Mouse (Mus musculus): ENCODE results near the gene Bak1. TPM values are rescaled to one million over a fixed set of nuclear protein-coding genes. Genes with fewer than 3 reads are reported as not detected.

Bak1 gene
- polyA plus RNA-seq, 2 experiments, result 11.1 to 48.6 TPM

- WGBS, result 91% methylated on average over 3 of the region's 3 CpGs
- no peak overlapping the region for H3K27ac ChIP-seq (replicated peaks; ENCODE audit: low read depth, low read length)
- H3K4me1 ChIP-seq (ENCODE audit: control insufficient read depth, insufficient read depth, low read length), result peaks cover 30% of the 10 kb centered on the region
These were observed 32.9 kb upstream of the Bak1 start for GRCm38 (mm10) chr17:27061727-27062126.

GRCm38 (mm10) chr17:27060698-27061097 is 31.9 kb upstream of the Bak1 start:
- Histone ChIP-seq H3K9ac (ENCODE audit: low read depth, low read length, severe bottlenecking) (no peak overlapping the region), H3K4me3 (replicated peaks; ENCODE audit: low read length) (no peak overlapping the region), H3K27ac (replicated peaks; ENCODE audit: low read depth, low read length) (no peak overlapping the region), H3K9me3 (ENCODE audit: control insufficient read depth, low read length) (no peaks in the 10 kb centered on the region), H3K36me3 (ENCODE audit: control insufficient read depth, insufficient read depth, low read length) (no peaks in the 10 kb centered on the region), H3K4me1 (ENCODE audit: control insufficient read depth, insufficient read depth, low read length) (peaks cover 37% of the 10 kb centered on the region), H3K27me3 (ENCODE audit: control insufficient read depth, insufficient read depth, low read length) (no peaks in the 10 kb centered on the region), H3K4me2 (replicated peaks; ENCODE audit: low read depth, low read length, severe bottlenecking) (no peak overlapping the region)
- WGBS, result 52% methylated on average over 8 of the region's 8 CpGs
- DNase-seq (ENCODE audit: low spot score), result no peak
- TF ChIP-seq POLR2A (IDR thresholded peaks at IDR 0.05; ENCODE audit: borderline replicate concordance, extremely low read depth, insufficient read depth, insufficient read length), result no peak
- ATAC-seq (ENCODE audit: low FRiP score, low read depth), result no peak

More at GRCm38 (mm10) chr17:27061727-27062126, 32.9 kb upstream of the Bak1 start:
- no peak for ATAC-seq (ENCODE audit: low FRiP score, low read depth)
- Histone ChIP-seq H3K36me3 (ENCODE audit: control insufficient read depth, insufficient read depth, low read length) (no peaks in the 10 kb centered on the region), H3K9me3 (ENCODE audit: control insufficient read depth, low read length) (no peaks in the 10 kb centered on the region), H3K27me3 (ENCODE audit: control insufficient read depth, insufficient read depth, low read length) (no peaks in the 10 kb centered on the region), H3K4me2 (replicated peaks; ENCODE audit: low read depth, low read length, severe bottlenecking) (no peak overlapping the region), H3K9ac (ENCODE audit: low read depth, low read length, severe bottlenecking) (no peak overlapping the region), H3K4me3 (replicated peaks; ENCODE audit: low read length) (no peak overlapping the region)
- DNase-seq (ENCODE audit: low spot score), result no peak
- no peak for TF ChIP-seq POLR2A (IDR thresholded peaks at IDR 0.05; ENCODE audit: borderline replicate concordance, extremely low read depth, insufficient read depth, insufficient read length)

GRCm38 (mm10) chr17:27057517-27058055 is 28.8 kb upstream of the Bak1 start:
- Histone ChIP-seq H3K4me3 (replicated peaks; ENCODE audit: low read length) (peak overlapping the region; percentile 61), H3K36me3 (ENCODE audit: control insufficient read depth, insufficient read depth, low read length) (no peaks in the 10 kb centered on the region), H3K27me3 (ENCODE audit: control insufficient read depth, insufficient read depth, low read length) (no peaks in the 10 kb centered on the region), H3K9me3 (ENCODE audit: control insufficient read depth, low read length) (no peaks in the 10 kb centered on the region), H3K4me2 (replicated peaks; ENCODE audit: low read depth, low read length, severe bottlenecking) (peak overlapping the region; percentile 68), H3K27ac (replicated peaks; ENCODE audit: low read depth, low read length) (peak overlapping the region; percentile 77; the same call in 1 of the 2 replicates), H3K9ac (ENCODE audit: low read depth, low read length, severe bottlenecking) (peak overlapping the region; percentile 68), H3K4me1 (ENCODE audit: control insufficient read depth, insufficient read depth, low read length) (peaks cover 32% of the 10 kb centered on the region)
- TF ChIP-seq POLR2A (IDR thresholded peaks at IDR 0.05; ENCODE audit: borderline replicate concordance, extremely low read depth, insufficient read depth, insufficient read length), result no peak
- ATAC-seq (ENCODE audit: low FRiP score, low read depth), result no peak
- WGBS, result 3% methylated on average over 24 of the region's 24 CpGs
- DNase-seq (ENCODE audit: low spot score), result no peak

- TF ChIP-seq POLR2A (IDR thresholded peaks at IDR 0.05; ENCODE audit: borderline replicate concordance, extremely low read depth, insufficient read depth, insufficient read length), result no peak
- peak within 1 kb of the TSS; percentile 61 for H3K4me3 ChIP-seq (replicated peaks; ENCODE audit: low read length)
- under 1% methylated on average over 42 of the region's 66 CpGs for WGBS
- peak within 1 kb of the TSS; percentile 77 for H3K27ac ChIP-seq (replicated peaks; ENCODE audit: low read depth, low read length)
- no peaks in the 10 kb centered on the region for H3K27me3 ChIP-seq (ENCODE audit: control insufficient read depth, insufficient read depth, low read length)
- peak within 1 kb of the TSS; percentile 68 for H3K9ac ChIP-seq (ENCODE audit: low read depth, low read length, severe bottlenecking)
- no peaks in the 10 kb centered on the region for H3K9me3 ChIP-seq (ENCODE audit: control insufficient read depth, low read length)
- no peaks in the 10 kb centered on the region for H3K36me3 ChIP-seq (ENCODE audit: control insufficient read depth, insufficient read depth, low read length)
- ATAC-seq (ENCODE audit: low FRiP score, low read depth) (peak; percentile 70), DNase-seq (ENCODE audit: low spot score) (peak; percentile 74)
- peaks cover 32% of the 10 kb centered on the region for H3K4me1 ChIP-seq (ENCODE audit: control insufficient read depth, insufficient read depth, low read length)
- peak within 1 kb of the TSS; percentile 68 for H3K4me2 ChIP-seq (replicated peaks; ENCODE audit: low read depth, low read length, severe bottlenecking)
These were observed 28.2 kb upstream of the Bak1 start, which contains the start of gene Itpr3 for GRCm38 (mm10) chr17:27056812-27057516. Gene Itpr3, plus strand, starts transcription at chr17:27057304.

GRCm38 (mm10) chr17:27056170-27056569 is 27.4 kb upstream of the Bak1 start:
- H3K9ac ChIP-seq (ENCODE audit: low read depth, low read length, severe bottlenecking), result peak overlapping the region; percentile 68; the same call in 1 of the 2 replicates
- H3K36me3 ChIP-seq (ENCODE audit: control insufficient read depth, insufficient read depth, low read length), result no peaks in the 10 kb centered on the region
- H3K9me3 ChIP-seq (ENCODE audit: control insufficient read depth, low read length), result no peaks in the 10 kb centered on the region
- peak; percentile 50; the same call in 1 of the 2 replicates for ATAC-seq (ENCODE audit: low FRiP score, low read depth)
- WGBS, result 0% methylated on average over 13 of the region's 13 CpGs
- no peak for TF ChIP-seq POLR2A (IDR thresholded peaks at IDR 0.05; ENCODE audit: borderline replicate concordance, extremely low read depth, insufficient read depth, insufficient read length)
- peak overlapping the region; percentile 77 for H3K27ac ChIP-seq (replicated peaks; ENCODE audit: low read depth, low read length)
- no peaks in the 10 kb centered on the region for H3K27me3 ChIP-seq (ENCODE audit: control insufficient read depth, insufficient read depth, low read length)
- H3K4me3 ChIP-seq (replicated peaks; ENCODE audit: low read length), result peak overlapping the region; percentile 61
- H3K4me1 ChIP-seq (ENCODE audit: control insufficient read depth, insufficient read depth, low read length), result peaks cover 37% of the 10 kb centered on the region
- H3K4me2 ChIP-seq (replicated peaks; ENCODE audit: low read depth, low read length, severe bottlenecking), result peak overlapping the region; percentile 68
- DNase-seq (ENCODE audit: low spot score), result peak; percentile 70

All from limb, embryonic 14.5 days (tissue).